In the genomic region with DNA sequence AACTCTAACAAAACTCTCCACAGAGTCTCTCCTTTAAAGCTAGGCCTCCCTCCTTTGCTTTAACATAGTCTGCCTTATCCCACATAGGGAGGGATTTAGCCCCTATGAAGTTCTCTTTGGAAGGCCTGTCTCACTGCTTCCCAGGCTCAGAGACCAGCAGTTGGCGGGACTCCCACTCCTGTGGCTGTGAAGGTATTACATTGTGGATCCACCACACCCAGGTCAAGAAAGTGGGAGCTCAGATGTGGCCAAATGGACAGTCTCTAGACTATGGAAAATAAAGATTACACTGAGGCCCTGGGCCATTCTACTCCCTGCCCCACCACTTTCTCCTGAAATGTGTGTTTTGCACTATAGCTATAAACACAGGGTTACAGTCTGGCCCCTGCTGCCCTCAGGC, we compare ENCODE assay signal across 16 mouse cellular contexts. TPM values are rescaled to one million over a fixed set of nuclear protein-coding genes. Genes with fewer than 3 reads are reported as not detected.
DNase-seq lines count a peak whose midpoint lies in the region; TF ChIP-seq lines count a peak whose summit lies in the region.
"Had no signal": no experiment of that assay in that cellular context is flagged by ENCODE, and none has a peak within 500 bp of the region (broad histone marks: within the 10 kb centered on the region; RNA-seq: fewer than 3 reads in every experiment).

No protein-coding gene starts in this region.

- H3K36me3 ChIP-seq in testis, adult 2 months (ENCODE audit: control insufficient read depth, insufficient read depth, low read length), result no peaks in the 10 kb centered on the region
- H3K36me3 ChIP-seq: embryonic facial prominence, embryonic 10.5 days; forebrain, embryonic 10.5 days; hindbrain, embryonic 10.5 days; limb, embryonic 13.5 days; midbrain, embryonic 12.5 days had no signal

- no peaks in the 10 kb centered on the region for H3K27me3 ChIP-seq in testis, adult 2 months (ENCODE audit: control insufficient read depth, insufficient read depth, low read length)
- H3K27me3 ChIP-seq: limb, embryonic 13.5 days; midbrain, embryonic 12.5 days had no signal

- TF ChIP-seq POLR2A in testis, adult 2 months (IDR thresholded peaks at IDR 0.05; ENCODE audit: control insufficient read depth, low read depth, low read length), result no peak

- H3K4me3 ChIP-seq in gastrocnemius, adult 2 months, result no peak overlapping the region
- H3K4me3 ChIP-seq in testis, adult 2 months (ENCODE audit: control insufficient read depth, low read depth, low read length), result no peak overlapping the region
- H3K4me3 ChIP-seq: embryonic facial prominence, embryonic 10.5 days; forebrain, embryonic 10.5 days; hindbrain, embryonic 10.5 days; limb, embryonic 13.5 days; midbrain, embryonic 12.5 days had no signal

- H3K27ac ChIP-seq in gastrocnemius, adult 2 months, result peak overlapping the region; percentile 36
- H3K27ac ChIP-seq in testis, adult 2 months (ENCODE audit: control insufficient read depth, insufficient read depth, low read depth, low read length), result peak overlapping the region; percentile 51
- H3K27ac ChIP-seq: embryonic facial prominence, embryonic 10.5 days; forebrain, embryonic 10.5 days; hindbrain, embryonic 10.5 days; kidney, postnatal 0 days; limb, embryonic 13.5 days; midbrain, embryonic 12.5 days had no signal

- no peak for TF ChIP-seq CTCF in gastrocnemius, adult 2 months (IDR thresholded peaks at IDR 0.05)
- TF ChIP-seq CTCF in testis, adult 2 months (IDR thresholded peaks at IDR 0.05; ENCODE audit: control insufficient read depth, insufficient read depth, insufficient replicate concordance, low read depth, low read length), result no peak

- intact Hi-C loops in gastrocnemius, adult 2 months (cut with DNase I), result no loop called here
- intact Hi-C loops in gastrocnemius, postnatal 14 days (cut with DNase I; ENCODE audit: low total_unique reads), result no loop called here

- H3K4me1 ChIP-seq in testis, adult 2 months (ENCODE audit: control insufficient read depth, insufficient read depth, low read length), result no peaks in the 10 kb centered on the region
- H3K4me1 ChIP-seq: midbrain, embryonic 12.5 days had no signal

- peak; percentile 54 for DNase-seq in gastrocnemius, adult 2 months
- no peak for DNase-seq in gastrocnemius, postnatal 14 days
- DNase-seq in kidney, postnatal 10 days, result peak; percentile 23
- DNase-seq in kidney, adult 8-10 months, result no peak
- no peak for DNase-seq in testis, postnatal 14 days (ENCODE audit: low spot score)
- DNase-seq in embryo, embryonic 11 days, result no peak
- DNase-seq: adrenal gland, postnatal 10 days; gastrocnemius, postnatal 25 days; lung, embryonic 14.5 days had no signal

RNA-seq across cellular contexts. Expression of a gene that starts 53.0 kb away (rescaled TPM):
- 10 to 100 TPM; 33.2 to 52.2 TPM for total RNA-seq in gastrocnemius, adult 2 months (2021)
- total RNA-seq in gastrocnemius, postnatal 14 days (2021), result 10 to 100 TPM; 22.3 to 22.7 TPM
- polyA plus RNA-seq in testis, adult 2 months (2012; rRNA removed), result 3.3 and 3.4 TPM in 2 replicates

Comparison
In these comparisons a context has a peak if more than half of its experiments do, and no peak if none do; other contexts are left out.
1. DNase-seq: peak in gastrocnemius, adult 2 months (single experiment) and kidney, postnatal 10 days (single experiment); none in gastrocnemius, postnatal 14 days (single experiment), kidney, adult 8-10 months (0 of 2), testis, postnatal 14 days (single experiment) and embryo, embryonic 11 days (single experiment).